Mouse (Mus musculus) megakaryocyte progenitor cell, adult 5-6 weeks (primary cell): ENCODE data around the gene Lrrc59. TPM values are rescaled to one million over a fixed set of nuclear protein-coding genes. Genes with fewer than 3 reads are reported as not detected.
"Not testable (repeated sequence)": the region's sequence is repeated elsewhere in the genome, so short reads cannot be mapped to it uniquely, and the experiment has no call there.

Source experiments
- ATAC-seq: replicated peaks from 2 replicates; pipeline ENCODE4 v1.8.0; 2016; ENCODE audit warnings: mild to moderate bottlenecking, moderate TSS enrichment, inconsistent platforms; ENCODE audit not compliant: poor library complexity
- total RNA-seq, 2 experiments: library from RNA; stranded (forward) in 1 of 2; stranded (reverse) in 1 of 2; fragments of 157-497, 149-512 nt in 1 of 2; fragments of 200-1000 nt in 1 of 2; gene quantifications; 2 replicates each; pipeline versions ENCODE4 v1.2.3 to v1.2.4; 2015 to 2017

Gene Lrrc59
- total RNA-seq, 2 experiments from 2014 or later, result 116 to 195 TPM

GRCm38 (mm10) chr11:94692502-94692901 is 62.9 kb downstream of the Lrrc59 start:
- ATAC-seq, result not testable (repeated sequence)

Other genes with a start within 250 kb of the Lrrc59 start
- gene Abcc3, start 236.8 kb upstream of the Lrrc59 start, total RNA-seq (2015), result 0.07 and 0.56 TPM in 2 replicates
- 0.17 TPM in 1 of 2 replicates, not detected in the other for gene Abcc3, start 236.8 kb upstream of the Lrrc59 start, total RNA-seq (2017)
- gene Cacna1g, start 155.6 kb upstream of the Lrrc59 start, total RNA-seq (2015), result not detected in 2 replicates
- not detected in 2 replicates for gene Cacna1g, start 155.6 kb upstream of the Lrrc59 start, total RNA-seq (2017)
- gene Spata20, start 143.6 kb upstream of the Lrrc59 start, total RNA-seq (2015), result not detected in 2 replicates
- gene Spata20, start 143.6 kb upstream of the Lrrc59 start, total RNA-seq (2017), result not detected in 2 replicates
- gene Epn3, start 129.8 kb upstream of the Lrrc59 start, total RNA-seq (2015), result not detected in 2 replicates
- gene Epn3, start 129.8 kb upstream of the Lrrc59 start, total RNA-seq (2017), result 0.03 TPM in 1 of 2 replicates, not detected in the other
- gene Mycbpap, start 108.0 kb upstream of the Lrrc59 start, total RNA-seq (2015), result not detected in 2 replicates
- gene Mycbpap, start 108.0 kb upstream of the Lrrc59 start, total RNA-seq (2017), result 0.20 and 2.5 TPM in 2 replicates
- gene Rsad1, start 80.5 kb upstream of the Lrrc59 start, total RNA-seq (2015), result 4.4 and 5.0 TPM in 2 replicates
- gene Rsad1, start 80.5 kb upstream of the Lrrc59 start, total RNA-seq (2017), result 5.0 and 6.2 TPM in 2 replicates
- gene Chad, start 64.7 kb upstream of the Lrrc59 start, total RNA-seq (2015), result not detected in 2 replicates
- not detected in 2 replicates for gene Chad, start 64.7 kb upstream of the Lrrc59 start, total RNA-seq (2017)
- 18.1 and 18.6 TPM in 2 replicates for gene Acsf2, start 27.9 kb upstream of the Lrrc59 start, total RNA-seq (2015)
- 2.5 and 2.7 TPM in 2 replicates for gene Acsf2, start 27.9 kb upstream of the Lrrc59 start, total RNA-seq (2017)
- 53.4 and 53.5 TPM in 2 replicates for gene Mrpl27, start 24.0 kb downstream of the Lrrc59 start, total RNA-seq (2015)
- 46.4 and 46.8 TPM in 2 replicates for gene Mrpl27, start 24.0 kb downstream of the Lrrc59 start, total RNA-seq (2017)
- gene Eme1, start 24.2 kb downstream of the Lrrc59 start, total RNA-seq (2015), result 9.4 and 9.9 TPM in 2 replicates
- gene Eme1, start 24.2 kb downstream of the Lrrc59 start, total RNA-seq (2017), result 28.8 and 37.1 TPM in 2 replicates
- 1.8 and 2.2 TPM in 2 replicates for gene Xylt2, start 47.7 kb downstream of the Lrrc59 start, total RNA-seq (2015)
- 4.9 and 5.2 TPM in 2 replicates for gene Xylt2, start 47.7 kb downstream of the Lrrc59 start, total RNA-seq (2017)
- not detected in 2 replicates for gene Gm11541, start 74.7 kb downstream of the Lrrc59 start, total RNA-seq (2015)
- gene Gm11541, start 74.7 kb downstream of the Lrrc59 start, total RNA-seq (2017), result not detected in 2 replicates
- not detected in 2 replicates for gene Cdc34b, start 112.0 kb downstream of the Lrrc59 start, total RNA-seq (2015)
- gene Cdc34b, start 112.0 kb downstream of the Lrrc59 start, total RNA-seq (2017), result not detected in 2 replicates
- gene Tmem92, start 152.9 kb downstream of the Lrrc59 start, total RNA-seq (2015), result not detected in 2 replicates
- gene Tmem92, start 152.9 kb downstream of the Lrrc59 start, total RNA-seq (2017), result not detected in 2 replicates